Mouse (Mus musculus) thymus, adult 2 months (tissue): ENCODE results near the gene Dscam. TPM values are rescaled to one million over a fixed set of nuclear protein-coding genes. Genes with fewer than 3 reads are reported as not detected.

Experiments
- DNase-seq: peaks from one replicate; pipeline ENCODE4 v3.0.0; 2021
- H3K27ac ChIP-seq: fragments of 200-500 bp; 2 replicates; pipeline ENCODE4 v1.5.1; 2012; ENCODE audit warnings: low read length, control low read depth; ENCODE audit not compliant: control insufficient read depth, insufficient read depth
- H3K27me3 ChIP-seq: fragments of 200-500 bp; 2 replicates; pipeline ENCODE4 v1.6.1; 2012; ENCODE audit warnings: mild to moderate bottlenecking, low read length, moderate library complexity, mixed read lengths; ENCODE audit not compliant: control insufficient read depth, insufficient read depth
- H3K36me3 ChIP-seq: fragments of 200-500 bp; 2 replicates; pipeline ENCODE4 v1.6.1; 2012; ENCODE audit warnings: mild to moderate bottlenecking, low read length, moderate library complexity; ENCODE audit not compliant: control insufficient read depth, insufficient read depth
- H3K4me1 ChIP-seq: fragments of 200-500 bp; replicated peaks from 2 replicates; pipeline ENCODE4 v1.6.1; 2012; ENCODE audit warnings: low read length; ENCODE audit not compliant: control insufficient read depth, insufficient read depth
- H3K4me3 ChIP-seq: fragments of 200-500 bp; 2 replicates; pipeline ENCODE4 v1.5.1; 2012; ENCODE audit warnings: mild to moderate bottlenecking, low read length, control low read depth, moderate library complexity; ENCODE audit not compliant: control insufficient read depth, insufficient read depth
- CTCF ChIP-seq: fragments of 200-500 bp; IDR thresholded peaks from 2 replicates; pipeline ENCODE4 v1.5.1; 2012; ENCODE audit warnings: mild to moderate bottlenecking, control low read depth, low read length, moderate library complexity, borderline replicate concordance; ENCODE audit not compliant: control insufficient read depth, poor library complexity, insufficient read depth; ENCODE audit errors: extremely low read depth
- POLR2A ChIP-seq: fragments of 200-500 bp; IDR thresholded peaks from 2 replicates; pipeline ENCODE4 v1.6.1; 2012; ENCODE audit warnings: mild to moderate bottlenecking, low read length, control low read depth, moderate library complexity; ENCODE audit not compliant: control insufficient read depth, poor library complexity, insufficient read depth; ENCODE audit errors: extremely low read depth
- WGBS: fragments of 180-500 bp; shearing (Covaris S2); methylation state at CpG from one replicate; pipeline ENCODE4 v1.1.7; 2018; 5-methylcytosine and 5-hydroxymethylcytosine counted together
- polyA plus RNA-seq: library from polyadenylated mRNA; depleted of rRNA; stranded (reverse); fragments of >200 nt; gene quantifications from 2 replicates; pipeline ENCODE4 v1.2.3, GENCODE M21; 2012

The Dscam gene
- polyA plus RNA-seq, 1 experiment, result 0.28 TPM

- Histone ChIP-seq H3K4me3 (no peak overlapping the region), H3K4me1 (no peaks in the 10 kb centered on the region), H3K36me3 (no peaks in the 10 kb centered on the region), H3K27me3 (no peaks in the 10 kb centered on the region), H3K27ac (no peak overlapping the region)
- DNase-seq, result no peak
- TF ChIP-seq POLR2A (no peak), CTCF (no peak)
- WGBS, result 94% methylated on average over 2 of the region's 2 CpGs
Observed at GRCm38 (mm10) chr16:96934795-96935194, 235.8 kb downstream of the Dscam start.

- Histone ChIP-seq H3K27ac (no peak overlapping the region), H3K4me3 (no peak overlapping the region), H3K36me3 (no peaks in the 10 kb centered on the region), H3K4me1 (no peaks in the 10 kb centered on the region), H3K27me3 (no peaks in the 10 kb centered on the region)
- WGBS, result 99% methylated on average over 6 of the region's 6 CpGs
- no peak for DNase-seq
- TF ChIP-seq CTCF (no peak), POLR2A (no peak)
Observed at GRCm38 (mm10) chr16:96932211-96932610, 238.3 kb downstream of the Dscam start.

DNA sequence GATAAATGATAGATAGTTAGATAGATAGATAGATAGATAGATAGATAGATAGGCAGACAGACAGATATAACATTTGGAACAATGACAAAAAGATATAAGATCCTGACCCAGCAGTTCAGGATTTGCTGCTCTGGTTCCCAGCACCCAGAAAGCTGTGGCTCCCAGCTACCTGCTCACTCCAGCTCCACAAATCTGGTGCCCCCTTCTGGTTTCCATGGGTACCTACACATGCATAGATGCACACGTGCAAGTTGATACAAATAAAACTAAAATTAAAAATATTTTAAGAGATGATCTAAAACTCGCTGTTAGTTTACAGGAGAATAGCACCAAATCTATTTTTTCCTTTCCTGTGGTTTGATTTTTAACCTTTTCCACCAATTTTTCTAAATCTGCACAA, 238.8 kb downstream of the Dscam start:
- H3K27ac ChIP-seq, result no peak overlapping the region
- no peak for TF ChIP-seq CTCF
- no peaks in the 10 kb centered on the region for H3K4me1 ChIP-seq
- H3K27me3 ChIP-seq, result no peaks in the 10 kb centered on the region
- H3K36me3 ChIP-seq, result no peaks in the 10 kb centered on the region
- no peak overlapping the region for H3K4me3 ChIP-seq
- 89% methylated on average over 2 of the region's 2 CpGs for WGBS
- DNase-seq, result no peak

- H3K4me1 ChIP-seq, result no peaks in the 10 kb centered on the region
- TF ChIP-seq CTCF, result no peak
- TF ChIP-seq POLR2A, result no peak
- no peak overlapping the region for H3K4me3 ChIP-seq
- no peaks in the 10 kb centered on the region for H3K36me3 ChIP-seq
- H3K27ac ChIP-seq, result no peak overlapping the region
- DNase-seq, result no peak
- WGBS, result 100% methylated on average over 1 of the region's 1 CpGs
- H3K27me3 ChIP-seq, result no peaks in the 10 kb centered on the region
Observed at GRCm38 (mm10) chr16:96928011-96928410, 242.5 kb downstream of the Dscam start.

DNA sequence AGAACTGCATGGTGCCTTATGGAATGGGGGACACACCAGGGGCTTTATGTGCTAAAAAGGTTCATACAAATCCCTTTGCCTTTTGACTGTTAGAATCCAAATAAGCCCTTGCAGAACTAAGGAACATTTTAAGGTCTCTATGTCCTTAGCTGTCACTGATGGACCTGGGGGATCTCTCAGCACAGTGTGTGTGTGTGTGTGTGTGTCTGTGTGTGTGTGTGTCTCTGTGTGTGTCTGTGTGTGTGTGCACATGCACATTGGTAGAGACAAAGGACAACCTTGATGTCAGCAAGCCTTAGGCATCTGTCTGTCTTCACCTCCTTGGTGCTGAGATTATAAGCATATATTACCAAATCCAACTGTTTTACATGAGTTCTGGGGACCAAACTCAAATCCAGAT, 243.1 kb downstream of the Dscam start:
- H3K36me3 ChIP-seq, result no peaks in the 10 kb centered on the region
- H3K27me3 ChIP-seq, result no peaks in the 10 kb centered on the region
- no peak overlapping the region for H3K4me3 ChIP-seq
- TF ChIP-seq CTCF (no peak), POLR2A (no peak)
- no peak overlapping the region for H3K27ac ChIP-seq
- H3K4me1 ChIP-seq, result no peaks in the 10 kb centered on the region
- DNase-seq, result no peak

- 53% methylated on average over 3 of the region's 3 CpGs for WGBS
- DNase-seq, result no peak
- H3K4me1 ChIP-seq, result no peaks in the 10 kb centered on the region
- no peak overlapping the region for H3K27ac ChIP-seq
- no peak overlapping the region for H3K4me3 ChIP-seq
- TF ChIP-seq CTCF, result no peak
- TF ChIP-seq POLR2A, result no peak
- no peaks in the 10 kb centered on the region for H3K27me3 ChIP-seq
- no peaks in the 10 kb centered on the region for H3K36me3 ChIP-seq
Observed at GRCm38 (mm10) chr16:96926977-96927376, 243.6 kb downstream of the Dscam start.

DNA sequence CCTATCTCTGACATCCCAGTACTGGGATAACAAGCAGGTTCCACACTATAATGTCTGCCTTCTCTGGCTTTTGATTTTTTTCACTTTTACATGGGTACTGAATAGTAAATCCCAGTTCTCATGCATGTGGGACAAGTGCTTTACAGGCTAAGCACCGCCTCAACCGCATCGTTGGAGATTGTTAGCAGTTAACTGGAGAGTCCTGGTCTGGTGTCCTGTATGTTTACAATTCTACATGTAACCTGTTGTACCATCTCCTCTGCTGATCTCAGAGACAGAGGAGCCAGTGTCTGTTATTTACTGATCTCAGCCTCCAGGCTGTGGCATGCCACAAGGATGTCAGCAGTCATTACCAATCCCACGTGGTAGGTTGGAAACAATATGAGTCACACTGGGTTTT, 246.6 kb downstream of the Dscam start:
- no peaks in the 10 kb centered on the region for H3K27me3 ChIP-seq
- TF ChIP-seq POLR2A (no peak), CTCF (no peak)
- no peaks in the 10 kb centered on the region for H3K36me3 ChIP-seq
- no peak overlapping the region for H3K27ac ChIP-seq
- H3K4me1 ChIP-seq, result no peaks in the 10 kb centered on the region
- 94% methylated on average over 4 of the region's 4 CpGs for WGBS
- DNase-seq, result no peak
- H3K4me3 ChIP-seq, result no peak overlapping the region
